Mouse (Mus musculus) liver, postnatal 0 days (tissue): ENCODE data around the gene Per2.

Source experiments
- CTCF ChIP-seq: sonication (generic); IDR thresholded peaks from 2 replicates; pipeline ENCODE4 v1.5.1; 2016; ENCODE audit warnings: antibody characterized with exemption, low read depth
- EP300 ChIP-seq: IDR thresholded peaks from 2 replicates; pipeline ENCODE4 v1.6.1; 2016; ENCODE audit warnings: antibody characterized with exemption, low read depth, mild to moderate bottlenecking

DNA sequence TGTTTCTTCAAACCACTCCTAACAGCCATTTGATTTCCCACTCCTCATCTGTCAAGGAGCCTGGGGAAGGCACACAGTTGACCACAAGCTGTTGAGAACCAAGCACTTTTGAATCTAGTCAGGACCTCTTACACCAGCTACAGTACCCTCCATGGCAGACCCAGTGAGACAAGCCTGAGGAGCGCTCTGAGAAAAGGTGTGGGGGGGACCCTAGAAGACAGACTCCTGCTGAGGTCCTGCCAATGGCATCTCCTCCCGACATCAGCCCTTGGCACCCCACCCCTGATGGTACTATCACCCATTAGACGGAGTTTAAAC lies 22.1 kb downstream of the Per2 start:
- no peak for TF ChIP-seq CTCF
- no peak for TF ChIP-seq EP300
